Mouse (Mus musculus) mesoderm, embryonic 11.5 days (tissue): ENCODE measurements around the gene Slco6c1.

Experiments
- DNase-seq: peaks from one replicate; pipeline ENCODE4 v3.0.0-alpha.2; 2012; ENCODE audit warnings: low read depth, low spot score

Slco6c1 gene

DNA sequence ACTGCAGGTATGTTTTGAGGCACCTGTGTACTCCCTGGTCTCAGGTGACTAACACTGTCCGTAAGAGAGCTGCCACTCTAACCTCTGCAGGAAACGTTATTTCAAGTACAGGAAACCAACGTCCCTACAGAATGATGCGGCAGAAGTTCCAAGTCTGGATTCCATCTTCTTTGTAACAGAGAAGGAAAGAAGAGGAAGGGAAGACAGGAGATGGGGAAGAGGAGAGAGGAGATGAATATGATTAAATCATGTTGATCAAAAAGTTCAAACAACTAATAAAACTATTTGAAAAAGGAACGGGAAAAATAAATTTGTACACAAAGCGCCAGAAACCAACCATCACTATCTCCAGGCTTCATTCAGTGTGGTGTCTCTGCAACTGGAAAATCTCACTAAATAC, at the start of gene Slco6c1:
TSS of gene Slco6c1 (minus strand) at position 101 of the 400 bp plus-strand sequence.
- DNase-seq, result no peak

- no peak for DNase-seq
Observed at GRCm38 (mm10) chr1:97038982-97039381, 89.1 kb downstream of the Slco6c1 start.

DNA sequence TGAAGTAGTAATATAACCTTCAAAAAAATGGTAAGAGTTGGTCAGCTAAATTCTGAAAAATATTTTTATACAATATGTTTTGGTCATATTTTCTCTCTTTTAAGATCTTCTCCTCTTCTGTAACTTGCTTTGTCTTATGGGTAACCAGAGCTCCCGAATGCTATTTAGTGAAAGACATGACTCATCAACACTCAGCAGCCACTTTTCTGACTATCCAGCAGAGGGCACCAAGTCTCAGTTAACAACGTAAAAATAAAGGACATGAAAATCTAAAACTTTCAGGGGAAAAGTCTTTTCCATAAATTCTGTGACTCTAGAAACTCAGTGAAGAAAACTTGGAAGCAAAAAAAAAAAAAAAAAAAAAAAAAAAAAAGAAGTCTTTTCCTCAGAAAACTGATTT, 89.6 kb downstream of the Slco6c1 start:
- peak; percentile 53 for DNase-seq

DNA sequence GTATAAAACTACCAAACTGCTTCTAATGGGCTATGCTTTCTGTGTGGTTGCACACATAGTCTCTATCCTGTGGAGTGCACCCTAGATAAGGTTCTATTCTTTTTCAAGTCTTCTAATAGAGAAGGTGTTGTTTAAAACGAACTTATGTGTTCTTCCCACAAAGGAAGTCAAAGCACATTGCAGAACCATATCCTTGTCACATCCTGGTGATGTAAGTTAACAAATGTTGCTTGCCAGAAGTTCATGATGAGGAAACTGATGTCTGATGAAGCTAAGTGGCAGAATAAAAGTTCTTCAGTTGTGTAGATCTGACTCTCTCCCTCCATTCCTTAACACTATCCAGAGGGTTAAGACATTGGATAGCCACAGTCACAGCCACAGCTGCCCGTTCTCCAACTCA, 90.1 kb downstream of the Slco6c1 start:
- DNase-seq, result no peak

- no peak for DNase-seq
Observed at GRCm38 (mm10) chr1:97021388-97021787, 106.7 kb downstream of the Slco6c1 start.

- no peak for DNase-seq
Observed at GRCm38 (mm10) chr1:97019404-97019803, 108.7 kb downstream of the Slco6c1 start.

DNA sequence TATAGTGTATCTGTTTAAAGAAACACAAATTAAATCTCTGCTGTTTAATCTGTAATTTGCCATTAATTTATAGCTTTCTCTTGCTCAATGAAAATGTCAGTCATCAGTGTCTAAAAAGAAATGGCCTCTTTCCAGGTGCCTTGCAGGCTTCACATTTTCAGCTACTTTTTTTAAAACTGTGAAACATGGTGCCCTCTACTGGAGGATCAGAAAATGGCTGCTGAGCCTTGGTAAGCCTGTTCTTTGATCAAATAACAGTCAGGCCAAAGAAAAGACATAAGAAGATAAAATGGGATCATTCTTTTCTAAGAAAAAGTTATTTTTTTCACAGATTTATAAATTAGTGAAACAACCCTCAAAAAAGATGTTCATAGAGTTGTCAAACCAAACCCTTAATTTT, 109.1 kb downstream of the Slco6c1 start:
- DNase-seq, result peak; percentile 43
